Mouse (Mus musculus) bone marrow, adult 2 months (tissue): ENCODE data around the gene Speg.

Experiments
- CTCF ChIP-seq: fragments of 200-500 bp; IDR thresholded peaks from 2 replicates; pipeline ENCODE4 v1.5.1; 2011; ENCODE audit warnings: low read length, control low read depth; ENCODE audit not compliant: control insufficient read depth, insufficient read depth
- POLR2A ChIP-seq: fragments of 200-500 bp; IDR thresholded peaks from 2 replicates; pipeline ENCODE4 v1.6.1; 2011; ENCODE audit warnings: low read depth, mild to moderate bottlenecking, control low read depth, low read length, borderline replicate concordance; ENCODE audit not compliant: control insufficient read depth

DNA sequence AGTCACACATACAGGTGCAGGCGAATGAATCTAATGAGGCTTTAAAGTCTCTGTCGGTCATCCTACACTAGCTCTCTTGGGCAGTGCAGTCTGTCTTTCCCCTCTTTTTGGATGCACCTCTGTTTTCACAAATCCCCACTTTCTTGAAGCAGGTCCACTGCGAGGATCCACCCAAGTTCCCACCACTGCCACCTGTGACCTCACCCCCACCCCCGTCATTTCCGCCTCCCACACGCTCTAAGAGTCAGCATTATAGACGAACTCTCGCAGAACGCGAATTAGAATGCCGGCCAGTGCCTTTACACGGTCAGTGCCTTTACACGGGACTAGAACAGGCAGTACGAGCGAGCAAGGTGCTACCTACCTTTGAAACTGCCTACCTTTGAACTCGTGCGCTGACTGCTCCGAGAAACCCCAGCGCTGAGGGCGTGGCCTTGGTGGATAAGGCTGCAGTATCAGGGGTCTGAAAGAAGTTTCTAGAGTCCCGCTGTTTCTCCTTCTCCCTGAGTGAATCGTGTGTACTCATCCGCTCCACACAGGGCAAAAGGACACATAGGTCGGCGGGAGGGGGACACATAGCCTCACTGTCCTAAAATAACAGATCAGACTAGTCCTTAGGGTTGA, 5.6 kb upstream of the Speg start:
- TF ChIP-seq CTCF (no peak), POLR2A (no peak)
